Mouse (Mus musculus) G1E (cell line): Measurements from ENCODE around the gene Klhl29. TPM values are rescaled to one million over a fixed set of nuclear protein-coding genes. Genes with fewer than 3 reads are reported as not detected.

Experiments used
- ATAC-seq: 2 replicates; pipeline ENCODE4 v1.8.0; 2016; ENCODE audit warnings: mild to moderate bottlenecking; ENCODE audit not compliant: insufficient number of reproducible peaks, poor library complexity, low FRiP score, severe bottlenecking; ENCODE audit errors: extremely low read depth
- DNase-seq: peaks from one replicate; pipeline ENCODE4 v3.0.0; 2012; ENCODE audit warnings: low spot score
- H3K27me3 ChIP-seq: 2 replicates; pipeline ENCODE4 v1.6.1; 2012; ENCODE audit warnings: mild to moderate bottlenecking, low read length, inconsistent platforms; ENCODE audit not compliant: insufficient read depth
- H3K36me3 ChIP-seq: replicated peaks from 2 replicates; pipeline ENCODE3; 2012; ENCODE audit warnings: mild to moderate bottlenecking, inconsistent platforms
- H3K4me1 ChIP-seq: 2 replicates; pipeline ENCODE4 v1.6.1; 2012; ENCODE audit warnings: low read depth, low read length, inconsistent platforms, mixed read lengths; ENCODE audit not compliant: insufficient read depth
- H3K4me3 ChIP-seq: 2 replicates; pipeline ENCODE4 v1.5.1; 2012; ENCODE audit warnings: low read depth, mild to moderate bottlenecking, inconsistent platforms, low read length, moderate library complexity, mixed read lengths
- H3K9me3 ChIP-seq: replicated peaks from 2 replicates; pipeline ENCODE4 v1.6.1; 2012; ENCODE audit warnings: inconsistent platforms
- CTCF ChIP-seq: IDR thresholded peaks from 2 replicates; pipeline ENCODE4 v1.5.1; 2012; ENCODE audit warnings: low read depth, low read length, inconsistent platforms, mixed read lengths
- GATA1 ChIP-seq: IDR thresholded peaks from 2 replicates; pipeline ENCODE4 v1.6.1; 2012; ENCODE audit warnings: borderline replicate concordance, low read length, inconsistent platforms, mixed read lengths
- GATA2 ChIP-seq: IDR thresholded peaks from 2 replicates; pipeline ENCODE4 v1.6.1; 2012; ENCODE audit warnings: low read depth, low read length, inconsistent platforms, borderline replicate concordance
- POLR2AphosphoS5 ChIP-seq: IDR thresholded peaks from 2 replicates; pipeline ENCODE4 v1.6.1; 2012; ENCODE audit warnings: low read depth, low read length, inconsistent platforms; ENCODE audit not compliant: insufficient replicate concordance
- TAL1 ChIP-seq: conservative IDR thresholded peaks from 2 replicates; pipeline ENCODE4 v1.6.1; 2012; ENCODE audit warnings: low read depth, low read length, inconsistent platforms, mixed read lengths
- polyA plus RNA-seq: library from polyadenylated mRNA; stranded (reverse); fragments of >175 nt; gene quantifications from 2 replicates; pipeline ENCODE4 v1.2.3, GENCODE M21; 2012
- total RNA-seq, 2 experiments: library from RNA; stranded (forward) in 1 of 2; stranded (reverse) in 1 of 2; fragments of 200-1000 nt in 1 of 2; fragments of >200 nt in 1 of 2; fragmentation: Nextera tagmentation in 1 of 2; gene quantifications; 2 replicates each; pipeline ENCODE4 v1.2.3; 2014 to 2017

Gene Klhl29
- total and polyA plus RNA-seq, 3 experiments: 0.05 TPM; not detected in 2

DNA sequence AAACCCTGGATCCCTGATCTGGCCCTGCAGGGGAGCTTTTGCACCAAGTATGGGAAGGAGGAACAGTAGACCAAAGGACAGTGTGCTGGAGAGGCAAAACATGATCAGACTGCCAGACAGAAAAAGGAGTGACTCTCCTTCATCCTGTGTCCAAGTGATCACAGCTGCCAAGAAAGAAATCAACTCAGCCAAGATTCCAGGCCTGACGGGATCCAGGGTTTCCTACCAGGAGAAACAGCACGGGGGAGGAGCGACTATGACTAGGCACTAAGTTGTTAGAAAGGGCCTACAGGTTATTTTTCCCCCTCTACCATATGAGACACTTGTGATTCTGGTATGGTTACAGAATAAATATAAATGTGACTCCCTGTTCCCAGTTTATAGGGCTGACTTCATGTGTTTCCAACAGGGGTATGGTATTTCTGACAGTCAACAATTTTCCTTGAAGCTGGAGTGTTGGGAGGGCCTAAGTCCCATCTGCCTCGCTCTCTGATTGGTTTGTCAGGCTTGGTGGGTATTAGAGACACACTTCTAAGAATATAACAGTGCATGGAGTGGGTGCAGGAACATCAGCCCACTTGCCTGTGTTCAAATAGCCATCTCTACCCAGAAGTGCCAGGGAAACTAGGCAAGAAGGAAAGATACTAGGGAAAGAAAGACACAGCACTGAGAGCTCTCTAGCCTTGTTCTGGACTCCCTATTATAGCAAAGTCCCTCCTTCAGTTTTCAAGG, 102.0 kb downstream of the Klhl29 start:
- ATAC-seq: no peak
- Histone ChIP-seq H3K36me3 (no peaks in the 10 kb centered on the region), H3K4me3 (no peak overlapping the region), H3K27me3 (no peaks in the 10 kb centered on the region), H3K9me3 (peaks cover 64% of the 10 kb centered on the region), H3K4me1 (no peaks in the 10 kb centered on the region)
- TF ChIP-seq GATA2 (no peak), GATA1 (no peak), CTCF (no peak), POLR2AphosphoS5 (no peak), TAL1 (no peak)
- DNase-seq: no peak

DNA sequence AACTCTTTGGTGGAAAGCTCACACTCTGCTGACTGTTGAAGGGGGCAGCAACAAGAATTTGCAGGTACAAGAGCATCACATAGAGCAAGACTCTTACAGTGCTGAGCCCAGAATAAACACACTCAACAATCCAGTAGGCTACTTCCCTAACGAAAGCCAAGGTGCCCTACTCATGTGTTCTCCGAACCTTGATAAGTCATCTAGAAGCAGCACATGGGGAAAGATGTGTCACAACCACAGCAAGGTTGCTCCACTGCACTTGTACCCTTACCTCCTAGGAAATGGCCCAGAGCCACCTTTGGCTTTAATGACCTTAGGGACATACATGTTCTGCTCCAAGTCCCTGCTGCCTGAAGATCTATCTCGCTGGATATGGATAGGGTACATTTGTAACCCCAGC, 105.0 kb downstream of the Klhl29 start:
- Histone ChIP-seq H3K4me1 (no peaks in the 10 kb centered on the region), H3K27me3 (no peaks in the 10 kb centered on the region), H3K9me3 (peaks cover 70% of the 10 kb centered on the region), H3K36me3 (no peaks in the 10 kb centered on the region), H3K4me3 (no peak overlapping the region)
- no peak for DNase-seq
- TF ChIP-seq POLR2AphosphoS5: no peak
- no peak for TF ChIP-seq GATA1
- no peak for TF ChIP-seq GATA2
- TF ChIP-seq CTCF: no peak
- no peak for TF ChIP-seq TAL1
- ATAC-seq: no peak

GRCm38 (mm10) chr12:5269936-5270335, 105.5 kb downstream of the Klhl29 start:
- Histone ChIP-seq H3K9me3 (peaks cover 70% of the 10 kb centered on the region), H3K27me3 (no peaks in the 10 kb centered on the region), H3K36me3 (no peaks in the 10 kb centered on the region), H3K4me3 (no peak overlapping the region), H3K4me1 (no peaks in the 10 kb centered on the region)
- ATAC-seq (no peak), DNase-seq (no peak)
- TF ChIP-seq GATA1 (no peak), GATA2 (no peak), CTCF (no peak), POLR2AphosphoS5 (no peak), TAL1 (no peak)

DNA sequence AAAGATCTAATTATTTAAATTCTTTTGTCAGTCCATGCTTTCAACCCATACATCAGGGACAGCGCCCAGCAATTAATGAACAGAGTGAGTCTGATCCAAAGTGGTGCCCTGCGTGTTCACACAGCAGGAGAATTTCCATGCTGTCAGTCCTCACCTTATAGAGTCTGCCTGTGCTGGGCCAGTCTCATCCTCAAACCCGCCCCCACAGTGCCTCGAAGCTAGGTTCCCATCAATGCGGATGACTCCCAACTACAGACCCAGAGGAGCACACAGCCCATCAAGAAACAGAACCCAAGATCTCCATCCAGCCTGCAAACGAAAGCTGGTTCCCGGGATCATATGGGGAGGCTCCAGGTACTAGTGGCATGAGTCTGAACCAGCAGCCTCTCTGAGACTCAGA, 106.4 kb downstream of the Klhl29 start:
- peaks cover 70% of the 10 kb centered on the region for H3K9me3 ChIP-seq
- no peak for ATAC-seq

GRCm38 (mm10) chr12:5268188-5268612, 107.3 kb downstream of the Klhl29 start:
- DNase-seq (no peak), ATAC-seq (no peak)
- TF ChIP-seq TAL1: no peak
- no peak for TF ChIP-seq GATA1
- no peak for TF ChIP-seq CTCF
- TF ChIP-seq POLR2AphosphoS5: no peak
- no peak for TF ChIP-seq GATA2
- Histone ChIP-seq H3K27me3 (no peaks in the 10 kb centered on the region), H3K36me3 (no peaks in the 10 kb centered on the region), H3K4me1 (no peaks in the 10 kb centered on the region), H3K9me3 (peaks cover 69% of the 10 kb centered on the region), H3K4me3 (no peak overlapping the region)

More for the DNA sequence above, 106.4 kb downstream of the Klhl29 start:
- H3K36me3 ChIP-seq: no peaks in the 10 kb centered on the region
- TF ChIP-seq GATA1 (no peak), POLR2AphosphoS5 (no peak), GATA2 (no peak), TAL1 (no peak), CTCF (no peak)
- no peak overlapping the region for H3K4me3 ChIP-seq
- H3K4me1 ChIP-seq: no peaks in the 10 kb centered on the region
- no peak for DNase-seq
- H3K27me3 ChIP-seq: no peaks in the 10 kb centered on the region

DNA sequence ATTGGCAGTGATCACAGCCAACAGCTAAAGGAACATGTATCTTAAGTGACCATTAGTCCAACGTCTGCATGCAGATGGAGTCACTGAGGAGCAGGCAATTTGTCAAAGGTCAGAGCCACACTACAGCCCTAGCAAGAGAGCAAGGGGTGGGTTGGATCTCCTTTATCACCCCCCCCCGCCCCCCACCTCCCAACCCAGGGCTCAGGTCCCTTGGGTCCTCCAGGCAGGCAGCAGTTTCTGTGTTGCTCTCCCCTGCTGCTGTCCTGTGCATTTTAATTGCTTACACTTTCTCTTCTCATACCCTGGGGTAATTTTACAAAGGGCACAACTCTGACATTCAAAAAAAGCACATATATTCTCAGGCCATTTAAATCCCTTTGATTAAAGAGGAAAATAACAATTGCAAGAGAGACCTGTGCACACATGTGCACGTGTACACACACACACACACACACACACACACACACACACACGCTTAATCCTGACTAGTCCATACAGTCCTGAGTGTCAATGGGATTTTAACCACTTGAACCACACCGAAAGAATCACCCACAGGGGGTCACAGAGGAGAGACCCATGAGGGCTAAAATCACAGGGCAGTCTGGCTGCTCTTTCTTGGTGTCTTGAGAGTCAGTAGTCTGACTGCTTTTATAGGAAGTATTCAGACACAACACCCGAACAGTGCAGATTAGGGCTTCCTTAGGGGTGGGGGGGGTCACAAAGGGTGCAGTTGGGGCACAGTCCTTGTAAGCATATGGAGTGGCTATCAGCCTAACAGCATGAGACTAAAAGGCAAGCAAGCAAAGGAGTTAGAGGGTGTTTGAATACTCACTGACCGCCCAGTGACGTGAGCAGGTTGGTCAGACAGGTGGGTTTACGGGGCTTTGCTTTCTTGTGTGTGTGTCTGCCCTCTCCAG, 108.0 kb downstream of the Klhl29 start:
- Histone ChIP-seq H3K4me1 (no peaks in the 10 kb centered on the region), H3K36me3 (no peaks in the 10 kb centered on the region), H3K4me3 (no peak overlapping the region), H3K9me3 (peaks cover 66% of the 10 kb centered on the region), H3K27me3 (no peaks in the 10 kb centered on the region)
- DNase-seq (no peak), ATAC-seq (no peak)
- TF ChIP-seq GATA1: no peak
- TF ChIP-seq GATA2: no peak
- no peak for TF ChIP-seq CTCF
- no peak for TF ChIP-seq POLR2AphosphoS5
- TF ChIP-seq TAL1: no peak

- DNase-seq: no peak
- no peak for ATAC-seq
- H3K4me3 ChIP-seq: no peak overlapping the region
- H3K9me3 ChIP-seq: peaks cover 72% of the 10 kb centered on the region
- no peaks in the 10 kb centered on the region for H3K27me3 ChIP-seq
- H3K4me1 ChIP-seq: no peaks in the 10 kb centered on the region
- no peaks in the 10 kb centered on the region for H3K36me3 ChIP-seq
- TF ChIP-seq GATA1 (no peak), TAL1 (no peak), POLR2AphosphoS5 (no peak), GATA2 (no peak), CTCF (no peak)
Observed at GRCm38 (mm10) chr12:5266773-5267172, 108.7 kb downstream of the Klhl29 start.
